Mouse (Mus musculus): ENCODE results near the gene Lingo1. TPM values are rescaled to one million over a fixed set of nuclear protein-coding genes. Genes with fewer than 3 reads are reported as not detected.
A peak's percentile ranks its signal among the peaks of the same experiment; 100 is the strongest.

Lingo1 gene
- total and polyA plus RNA-seq, 2 experiments from 2014 or later = 110 to 192 TPM

DNA sequence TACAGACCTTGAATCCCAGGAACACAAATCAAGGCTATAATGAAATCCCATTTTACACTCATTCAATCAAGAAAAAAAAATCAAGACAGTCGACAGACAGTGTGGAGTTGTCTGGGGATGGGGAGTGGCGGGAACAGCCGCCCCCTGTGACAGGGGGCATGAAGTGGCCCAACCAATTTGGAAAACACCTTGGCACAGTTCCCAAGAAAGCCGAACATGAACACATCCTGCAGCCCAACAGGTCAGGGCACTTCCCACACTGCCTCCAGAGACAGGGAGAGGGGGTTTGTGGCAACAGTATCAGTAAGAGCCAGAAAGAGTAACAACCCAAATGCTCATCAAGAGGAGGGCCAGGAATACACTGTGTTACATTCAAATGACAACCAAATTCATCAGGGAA, 165.3 kb downstream of the Lingo1 start:
- H3K27ac ChIP-seq (ENCODE audit: low read depth, low read length) = no peak overlapping the region
- ATAC-seq (ENCODE audit: low FRiP score) = no peak
- H3K9me3 ChIP-seq (ENCODE audit: low read length) = no peaks in the 10 kb centered on the region
- no peak overlapping the region for H3K4me2 ChIP-seq (ENCODE audit: low read depth, low read length, poor library complexity, severe bottlenecking)
- peaks cover 9% of the 10 kb centered on the region; the same call in 1 of the 2 replicates for H3K4me1 ChIP-seq (ENCODE audit: insufficient read depth, low read length)
- H3K27me3 ChIP-seq (ENCODE audit: insufficient read depth, low read length) = no peaks in the 10 kb centered on the region
- no peak overlapping the region for H3K4me3 ChIP-seq (ENCODE audit: low read depth, low read length)
- TF ChIP-seq CTCF (IDR thresholded peaks at IDR 0.05) = no peak
- H3K36me3 ChIP-seq (ENCODE audit: insufficient read depth, low read length) = no peaks in the 10 kb centered on the region; the same call in 1 of the 2 replicates
- 62% methylated on average over 4 of the region's 4 CpGs for WGBS
- H3K9ac ChIP-seq (replicated peaks; ENCODE audit: low read length, poor library complexity, severe bottlenecking) = no peak overlapping the region
- no peak for DNase-seq (ENCODE audit: low spot score)

DNA sequence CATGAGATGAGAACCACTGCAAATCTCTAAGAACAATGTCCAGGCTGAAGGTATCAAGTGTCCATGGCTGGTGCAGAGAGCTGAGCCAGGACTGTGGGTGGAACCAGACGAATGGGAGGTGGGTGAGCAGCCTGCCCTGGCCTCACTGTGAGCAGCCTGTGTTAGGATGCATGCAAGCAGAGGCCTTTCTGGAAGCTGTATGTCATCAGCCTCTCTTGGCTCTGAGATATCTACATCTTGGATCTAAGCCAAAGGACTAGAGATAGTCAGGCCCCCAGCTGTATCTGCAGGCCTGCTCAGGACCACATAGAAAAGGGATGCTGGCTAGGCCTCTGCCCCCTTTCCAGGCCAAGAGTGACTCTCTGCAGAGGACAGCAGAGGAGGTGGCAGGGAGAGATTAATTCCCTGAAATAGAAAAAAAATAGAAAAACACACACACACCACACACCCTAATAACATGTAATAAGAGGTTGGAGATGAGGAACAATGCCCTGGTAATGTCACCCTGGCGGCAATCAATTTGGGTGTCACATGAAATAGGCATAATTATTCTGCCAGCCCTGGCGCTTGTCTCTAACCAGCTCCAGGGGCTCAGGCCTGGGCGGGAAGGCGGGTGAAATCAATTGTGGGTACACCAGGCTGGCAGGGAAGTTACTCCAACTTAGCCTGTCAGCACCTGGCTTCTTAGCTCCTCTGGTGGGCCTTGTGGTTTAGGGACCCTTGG, 166.4 kb downstream of the Lingo1 start:
- 73% methylated on average over 5 of the region's 5 CpGs for WGBS
- H3K4me3 ChIP-seq (ENCODE audit: low read depth, low read length) = no peak overlapping the region
- H3K9me3 ChIP-seq (ENCODE audit: low read length) = no peaks in the 10 kb centered on the region
- DNase-seq (ENCODE audit: low spot score) (peak; percentile 53), ATAC-seq (ENCODE audit: low FRiP score) (no peak)
- H3K4me1 ChIP-seq (ENCODE audit: insufficient read depth, low read length) = peaks cover 9% of the 10 kb centered on the region; the same call in 1 of the 2 replicates
- no peak overlapping the region for H3K4me2 ChIP-seq (ENCODE audit: low read depth, low read length, poor library complexity, severe bottlenecking)
- H3K27ac ChIP-seq (ENCODE audit: low read depth, low read length) = no peak overlapping the region
- no peaks in the 10 kb centered on the region for H3K27me3 ChIP-seq (ENCODE audit: insufficient read depth, low read length)
- TF ChIP-seq CTCF (IDR thresholded peaks at IDR 0.05) = no peak
- H3K36me3 ChIP-seq (ENCODE audit: insufficient read depth, low read length) = no peaks in the 10 kb centered on the region; the same call in 1 of the 2 replicates
- no peak overlapping the region for H3K9ac ChIP-seq (replicated peaks; ENCODE audit: low read length, poor library complexity, severe bottlenecking)

DNA sequence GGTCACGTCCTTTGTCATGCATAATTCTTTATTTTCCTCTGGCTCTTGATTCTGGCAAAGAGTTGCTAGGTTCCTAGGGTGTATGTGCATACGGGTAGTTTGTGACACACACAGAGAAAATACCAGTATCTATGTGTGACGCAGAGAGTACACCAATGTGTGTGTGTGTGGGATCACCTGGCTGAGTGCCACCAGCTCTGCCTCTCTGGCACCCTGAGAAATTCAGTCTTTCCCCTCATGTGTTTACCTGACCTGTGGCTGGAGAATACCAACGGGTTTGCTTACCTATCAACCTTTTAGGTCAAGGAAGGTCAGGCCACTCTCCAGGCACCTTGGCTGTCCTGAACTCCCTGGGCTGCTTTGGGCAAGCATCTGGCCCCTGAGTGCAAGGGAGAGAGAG, 169.0 kb downstream of the Lingo1 start:
- Histone ChIP-seq H3K4me3 (ENCODE audit: low read depth, low read length) (no peak overlapping the region), H3K4me2 (ENCODE audit: low read depth, low read length, poor library complexity, severe bottlenecking) (no peak overlapping the region), H3K27me3 (ENCODE audit: insufficient read depth, low read length) (no peaks in the 10 kb centered on the region), H3K27ac (ENCODE audit: low read depth, low read length) (no peak overlapping the region), H3K4me1 (ENCODE audit: insufficient read depth, low read length) (peaks cover 4% of the 10 kb centered on the region; the same call in 1 of the 2 replicates), H3K36me3 (ENCODE audit: insufficient read depth, low read length) (peaks cover 10% of the 10 kb centered on the region; the same call in 1 of the 2 replicates), H3K9ac (replicated peaks; ENCODE audit: low read length, poor library complexity, severe bottlenecking) (no peak overlapping the region), H3K9me3 (ENCODE audit: low read length) (no peaks in the 10 kb centered on the region)
- ATAC-seq (ENCODE audit: low FRiP score) (no peak), DNase-seq (ENCODE audit: low spot score) (no peak)
- no peak for TF ChIP-seq CTCF (IDR thresholded peaks at IDR 0.05)
- 70% methylated on average over 4 of the region's 4 CpGs for WGBS

DNA sequence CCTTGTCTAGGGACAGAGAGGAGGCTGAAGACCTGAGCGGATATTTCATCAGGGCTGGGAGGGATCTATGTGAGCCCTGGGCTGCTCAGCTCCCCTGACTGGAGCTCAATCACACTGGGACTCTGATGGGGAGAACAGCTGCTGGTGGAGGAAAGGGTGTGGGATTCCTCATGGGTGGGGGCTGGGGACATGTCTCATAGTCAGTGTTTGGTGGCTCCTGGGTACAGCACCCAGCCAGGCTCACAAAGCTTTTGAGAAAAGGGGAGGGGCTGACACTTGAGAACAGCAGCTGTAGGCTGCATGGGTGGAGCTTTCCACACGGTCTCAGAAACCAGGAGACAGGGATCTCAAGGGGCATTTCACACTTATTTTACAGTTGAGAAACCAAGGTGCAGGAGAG, 171.3 kb downstream of the Lingo1 start:
- no peak overlapping the region for H3K9ac ChIP-seq (replicated peaks; ENCODE audit: low read length, poor library complexity, severe bottlenecking)
- DNase-seq (ENCODE audit: low spot score) (no peak), ATAC-seq (ENCODE audit: low FRiP score) (no peak)
- 52% methylated on average over 2 of the region's 2 CpGs for WGBS
- TF ChIP-seq CTCF (IDR thresholded peaks at IDR 0.05) = no peak
- no peak overlapping the region for H3K4me3 ChIP-seq (ENCODE audit: low read depth, low read length)
- no peaks in the 10 kb centered on the region for H3K4me1 ChIP-seq (ENCODE audit: insufficient read depth, low read length)
- no peaks in the 10 kb centered on the region for H3K27me3 ChIP-seq (ENCODE audit: insufficient read depth, low read length)
- H3K36me3 ChIP-seq (ENCODE audit: insufficient read depth, low read length) = peaks cover 17% of the 10 kb centered on the region
- H3K27ac ChIP-seq (ENCODE audit: low read depth, low read length) = no peak overlapping the region
- H3K4me2 ChIP-seq (ENCODE audit: low read depth, low read length, poor library complexity, severe bottlenecking) = no peak overlapping the region
- no peaks in the 10 kb centered on the region for H3K9me3 ChIP-seq (ENCODE audit: low read length)

DNA sequence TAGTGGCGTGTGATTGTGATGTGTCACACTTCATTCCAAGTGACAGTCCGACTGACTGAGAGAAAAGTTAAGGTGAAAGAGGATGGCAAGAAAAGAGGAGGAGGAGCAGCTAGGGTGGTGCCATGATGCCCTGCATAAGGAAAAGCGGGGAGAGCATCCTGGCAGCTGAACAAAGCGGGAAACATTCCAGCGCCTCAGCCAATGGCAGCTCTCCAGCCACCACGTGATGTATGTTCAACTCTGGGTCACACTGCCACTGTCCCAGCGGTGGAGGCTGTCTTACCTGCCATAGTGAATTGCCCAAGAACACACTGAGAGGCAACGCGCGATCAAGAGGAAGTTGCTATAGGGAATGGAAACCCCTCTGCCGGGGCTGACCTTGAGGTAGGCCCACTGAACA, 172.9 kb downstream of the Lingo1 start:
- TF ChIP-seq CTCF (IDR thresholded peaks at IDR 0.05) = no peak
- Histone ChIP-seq H3K36me3 (ENCODE audit: insufficient read depth, low read length) (peaks cover 31% of the 10 kb centered on the region), H3K27me3 (ENCODE audit: insufficient read depth, low read length) (no peaks in the 10 kb centered on the region), H3K27ac (ENCODE audit: low read depth, low read length) (no peak overlapping the region), H3K4me1 (ENCODE audit: insufficient read depth, low read length) (no peaks in the 10 kb centered on the region), H3K9me3 (ENCODE audit: low read length) (no peaks in the 10 kb centered on the region), H3K4me2 (ENCODE audit: low read depth, low read length, poor library complexity, severe bottlenecking) (no peak overlapping the region), H3K9ac (replicated peaks; ENCODE audit: low read length, poor library complexity, severe bottlenecking) (no peak overlapping the region), H3K4me3 (ENCODE audit: low read depth, low read length) (no peak overlapping the region)
- 86% methylated on average over 11 of the region's 11 CpGs for WGBS
- DNase-seq (ENCODE audit: low spot score) = no peak
- ATAC-seq (ENCODE audit: low FRiP score) = no peak

DNA sequence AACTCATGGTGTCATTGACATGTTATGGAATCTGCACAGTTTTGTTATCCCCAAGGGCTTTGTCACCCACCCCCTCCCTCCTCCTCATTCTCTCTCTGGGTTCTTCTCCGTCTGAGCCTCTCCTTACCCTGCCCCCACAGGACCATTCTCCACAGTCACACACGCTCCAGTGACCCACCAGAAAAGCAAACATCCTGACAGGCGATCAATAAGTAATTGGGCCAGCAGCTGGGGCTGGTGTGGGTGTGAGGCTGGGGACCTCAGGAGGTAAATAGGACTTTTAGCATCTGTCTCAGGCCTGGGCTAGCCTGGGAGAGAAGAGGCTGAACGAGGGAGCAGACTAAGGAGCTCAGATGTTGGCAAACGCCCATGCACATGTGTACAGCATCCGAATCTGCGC, 173.5 kb downstream of the Lingo1 start:
- peaks cover 37% of the 10 kb centered on the region for H3K36me3 ChIP-seq (ENCODE audit: insufficient read depth, low read length)
- TF ChIP-seq CTCF (IDR thresholded peaks at IDR 0.05) = no peak
- no peak for ATAC-seq (ENCODE audit: low FRiP score)

More for the DNA sequence above, 173.5 kb downstream of the Lingo1 start:
- no peaks in the 10 kb centered on the region for H3K4me1 ChIP-seq (ENCODE audit: insufficient read depth, low read length)
- no peak overlapping the region for H3K27ac ChIP-seq (ENCODE audit: low read depth, low read length)
- no peak overlapping the region for H3K4me3 ChIP-seq (ENCODE audit: low read depth, low read length)
- 69% methylated on average over 7 of the region's 7 CpGs for WGBS
- no peak overlapping the region for H3K9ac ChIP-seq (replicated peaks; ENCODE audit: low read length, poor library complexity, severe bottlenecking)
- H3K4me2 ChIP-seq (ENCODE audit: low read depth, low read length, poor library complexity, severe bottlenecking) = no peak overlapping the region
- H3K27me3 ChIP-seq (ENCODE audit: insufficient read depth, low read length) = no peaks in the 10 kb centered on the region
- no peaks in the 10 kb centered on the region for H3K9me3 ChIP-seq (ENCODE audit: low read length)
- DNase-seq (ENCODE audit: low spot score) = no peak

Data from midbrain, postnatal 0 days (tissue).